Mouse (Mus musculus): ENCODE results near the gene Nup210l.

Nup210l gene

GRCm38 (mm10) chr3:90256731-90257530, 153.0 kb downstream of the Nup210l start:
- no peak for DNase-seq (ENCODE audit: low spot score)

GRCm38 (mm10) chr3:90258521-90258920, 154.6 kb downstream of the Nup210l start:
- no peak for DNase-seq (ENCODE audit: low spot score)

Data from ovary, postnatal 36 days (tissue).